Mouse (Mus musculus) B cell, adult 2 months (primary cell): Measurements from ENCODE around the gene Smarca5.

ENCODE experiments used
- DNase-seq, 2 experiments: peaks; one replicate each; pipeline ENCODE4 v3.0.0; 2022

Smarca5 gene

GRCm38 (mm10) chr8:80661055-80661454 lies 78.2 kb downstream of the Smarca5 start:
- no peak for DNase-seq

GRCm38 (mm10) chr8:80657639-80658038 lies 81.7 kb downstream of the Smarca5 start:
- no peak for DNase-seq
